Mouse (Mus musculus) liver, postnatal 0 days (tissue): ENCODE data around the gene Shroom3. TPM values are rescaled to one million over a fixed set of nuclear protein-coding genes. Genes with fewer than 3 reads are reported as not detected.

ENCODE experiments used
- ATAC-seq: fragments of 200-750 bp; cut with Nextera tagmentation; 2 replicates; pipeline ENCODE4 v1.8.0; 2017; ENCODE audit warnings: mild to moderate bottlenecking, moderate library complexity
- DNase-seq: peaks from one replicate; pipeline ENCODE4 v3.0.0-alpha.2; 2016
- H3K27ac ChIP-seq: fragments of 300-500 bp; sonication (generic); 2 replicates; pipeline ENCODE4 v1.5.1; 2014; ENCODE audit warnings: antibody characterized with exemption, moderate library complexity, mild to moderate bottlenecking, low read depth
- H3K27me3 ChIP-seq: fragments of 300-500 bp; sonication (generic); 2 replicates; pipeline ENCODE4 v1.6.1; 2014; ENCODE audit warnings: low read length, control low read depth, mixed read lengths; ENCODE audit not compliant: insufficient read depth
- H3K36me3 ChIP-seq: fragments of 300-500 bp; sonication (generic); replicated peaks from 2 replicates; pipeline ENCODE4 v1.6.1; 2014; ENCODE audit warnings: mild to moderate bottlenecking, control low read depth, low read length, moderate library complexity, mixed read lengths; ENCODE audit not compliant: insufficient read depth
- H3K4me1 ChIP-seq: fragments of 300-500 bp; sonication (generic); 2 replicates; pipeline ENCODE4 v1.6.1; 2014; ENCODE audit warnings: antibody characterized with exemption, mild to moderate bottlenecking, control low read depth; ENCODE audit not compliant: insufficient read depth
- H3K4me2 ChIP-seq: fragments of 300-500 bp; sonication (generic); 2 replicates; pipeline ENCODE4 v1.6.1; 2014; ENCODE audit warnings: low read depth, mild to moderate bottlenecking, low read length, moderate library complexity, mixed read lengths
- H3K4me3 ChIP-seq: fragments of 300-500 bp; sonication (generic); 2 replicates; pipeline ENCODE4 v1.5.1; 2014; ENCODE audit warnings: low read depth, low read length
- H3K9ac ChIP-seq: fragments of 300-500 bp; sonication (generic); replicated peaks from 2 replicates; pipeline ENCODE4 v1.6.1; 2014; ENCODE audit warnings: mild to moderate bottlenecking, moderate library complexity
- H3K9me3 ChIP-seq: fragments of 300-500 bp; sonication (generic); 2 replicates; pipeline ENCODE4 v1.6.1; 2016; ENCODE audit warnings: mild to moderate bottlenecking, control low read depth, low read length, mixed read lengths
- CTCF ChIP-seq: sonication (generic); IDR thresholded peaks from 2 replicates; pipeline ENCODE4 v1.5.1; 2016; ENCODE audit warnings: antibody characterized with exemption, low read depth
- EP300 ChIP-seq: IDR thresholded peaks from 2 replicates; pipeline ENCODE4 v1.6.1; 2016; ENCODE audit warnings: antibody characterized with exemption, low read depth, mild to moderate bottlenecking
- WGBS: fragments of 180-500 bp; shearing (Covaris S2); extraction: QIAGEN DNeasy Blood & Tissue Kit; methylation state at CpG from one replicate; pipeline ENCODE4 v1.1.7; 2014; ENCODE audit not compliant: insufficient replicate concordance; 5-methylcytosine and 5-hydroxymethylcytosine counted together
- polyA plus RNA-seq: library from polyadenylated mRNA; unstranded; fragments of >200 nt; fragmentation: Nextera tagmentation; extraction: Ambion mirVana; gene quantifications from 2 replicates; pipeline ENCODE4 v1.2.1, GENCODE M21; 2015

Gene Shroom3
- polyA plus RNA-seq, 1 experiment from 2014 or later: 0.96 TPM

DNA sequence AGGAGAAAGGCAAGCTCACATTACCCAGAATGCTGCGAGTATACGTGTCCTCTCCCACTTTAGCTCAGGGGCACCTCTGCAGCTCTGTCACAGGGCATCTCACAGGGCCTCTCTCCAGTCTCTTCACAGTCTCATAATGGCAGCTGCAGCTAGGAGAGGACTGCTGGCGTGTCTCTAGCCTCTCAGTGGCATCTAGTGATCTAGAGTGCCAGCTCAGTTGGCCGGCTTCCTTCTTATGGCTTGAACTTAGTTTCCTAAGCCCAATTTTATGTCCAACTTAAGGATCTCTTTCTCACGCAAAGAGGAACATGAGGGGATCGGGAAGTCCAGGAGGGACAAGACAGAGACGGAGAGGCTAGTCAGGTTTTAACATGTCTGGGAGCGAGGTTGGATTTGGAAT, 252.6 kb downstream of the Shroom3 start:
- no peak for TF ChIP-seq EP300
- no peak for TF ChIP-seq CTCF
- no peaks in the 10 kb centered on the region for H3K27me3 ChIP-seq
- no peak for DNase-seq
- H3K9ac ChIP-seq: no peak overlapping the region
- no peak overlapping the region for H3K4me3 ChIP-seq
- ATAC-seq: no peak
- no peak overlapping the region for H3K27ac ChIP-seq
- H3K4me2 ChIP-seq: no peak overlapping the region
- peaks cover 8% of the 10 kb centered on the region for H3K36me3 ChIP-seq
- H3K9me3 ChIP-seq: peaks cover 8% of the 10 kb centered on the region; the same call in 1 of the 2 replicates
- whole genome bisulfite sequencing: 82% methylated on average over 8 of the region's 8 CpGs
- H3K4me1 ChIP-seq: no peaks in the 10 kb centered on the region

- H3K36me3 ChIP-seq: peaks cover 26% of the 10 kb centered on the region
- no peak overlapping the region for H3K9ac ChIP-seq
- H3K9me3 ChIP-seq: peaks cover 26% of the 10 kb centered on the region
- no peaks in the 10 kb centered on the region for H3K27me3 ChIP-seq
- H3K27ac ChIP-seq: no peak overlapping the region
- TF ChIP-seq EP300: no peak
- no peak for ATAC-seq
- 61% methylated on average over 4 of the region's 4 CpGs for WGBS
- H3K4me2 ChIP-seq: no peak overlapping the region
- H3K4me3 ChIP-seq: no peak overlapping the region
- no peak for DNase-seq
- H3K4me1 ChIP-seq: no peaks in the 10 kb centered on the region
These were observed 254.5 kb downstream of the Shroom3 start for GRCm38 (mm10) chr5:92937701-92938100.

DNA sequence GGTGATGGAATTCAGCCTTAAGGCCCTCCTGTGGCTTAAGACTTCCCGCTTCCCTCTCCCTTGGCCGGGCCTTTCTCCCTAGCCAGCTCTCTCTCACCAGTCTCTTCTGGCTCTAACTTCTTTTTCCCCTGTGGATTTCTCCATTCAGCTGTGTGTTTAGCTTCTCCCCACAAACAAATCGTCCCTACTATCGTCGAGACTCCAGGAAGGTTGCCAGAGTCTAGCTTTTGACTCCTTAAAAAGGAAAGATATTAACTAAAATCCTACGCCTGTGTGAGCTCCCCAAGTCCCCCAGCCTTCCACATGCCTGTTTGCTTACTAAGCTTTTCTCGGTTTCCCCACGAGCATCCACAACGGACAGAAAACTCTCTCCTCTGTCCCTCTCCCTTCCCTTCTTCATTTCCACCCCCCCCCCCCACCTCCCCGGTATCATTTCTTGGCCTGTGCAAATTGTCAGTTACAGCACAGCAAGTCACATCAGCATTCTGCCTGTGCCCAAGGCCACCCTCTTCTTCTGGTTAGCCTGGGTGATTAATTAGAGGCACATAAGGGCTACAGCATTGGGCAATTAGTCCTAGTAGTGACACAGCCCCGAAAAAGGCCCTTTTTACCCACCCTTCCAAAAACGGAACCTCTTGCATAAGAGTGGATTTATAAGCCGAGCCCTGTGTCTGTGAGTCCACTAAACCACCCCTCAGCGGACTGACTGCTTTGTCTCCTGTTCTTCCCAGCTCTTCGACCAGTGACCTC, 256.2 kb downstream of the Shroom3 start:
- Histone ChIP-seq H3K4me2 (no peak overlapping the region), H3K9me3 (peaks cover 30% of the 10 kb centered on the region), H3K27me3 (no peaks in the 10 kb centered on the region), H3K4me1 (no peaks in the 10 kb centered on the region), H3K36me3 (peaks cover 30% of the 10 kb centered on the region), H3K27ac (no peak overlapping the region), H3K4me3 (no peak overlapping the region), H3K9ac (no peak overlapping the region)
- 77% methylated on average over 15 of the region's 15 CpGs for WGBS
- no peak for ATAC-seq
- no peak for TF ChIP-seq EP300
- no peak for DNase-seq

GRCm38 (mm10) chr5:92942166-92942565, 258.9 kb downstream of the Shroom3 start:
- ATAC-seq: no peak
- TF ChIP-seq CTCF: no peak
- TF ChIP-seq EP300: no peak
- Histone ChIP-seq H3K9ac (no peak overlapping the region), H3K36me3 (peaks cover 30% of the 10 kb centered on the region), H3K27me3 (no peaks in the 10 kb centered on the region), H3K4me2 (no peak overlapping the region), H3K27ac (no peak overlapping the region), H3K4me1 (no peaks in the 10 kb centered on the region), H3K4me3 (no peak overlapping the region), H3K9me3 (peaks cover 30% of the 10 kb centered on the region)
- DNase-seq: no peak
- 90% methylated on average over 57 of the region's 57 CpGs for WGBS

- H3K4me3 ChIP-seq: no peak overlapping the region
- TF ChIP-seq CTCF: no peak
- TF ChIP-seq EP300: no peak
- WGBS: 91% methylated on average over 40 of the region's 47 CpGs
- DNase-seq: no peak
- no peaks in the 10 kb centered on the region for H3K27me3 ChIP-seq
- no peak overlapping the region for H3K27ac ChIP-seq
- no peak overlapping the region for H3K9ac ChIP-seq
- ATAC-seq: no peak
- no peaks in the 10 kb centered on the region for H3K4me1 ChIP-seq
- peaks cover 30% of the 10 kb centered on the region for H3K9me3 ChIP-seq
- peaks cover 30% of the 10 kb centered on the region for H3K36me3 ChIP-seq
- no peak overlapping the region for H3K4me2 ChIP-seq
These were observed 259.3 kb downstream of the Shroom3 start for GRCm38 (mm10) chr5:92942577-92942976.

DNA sequence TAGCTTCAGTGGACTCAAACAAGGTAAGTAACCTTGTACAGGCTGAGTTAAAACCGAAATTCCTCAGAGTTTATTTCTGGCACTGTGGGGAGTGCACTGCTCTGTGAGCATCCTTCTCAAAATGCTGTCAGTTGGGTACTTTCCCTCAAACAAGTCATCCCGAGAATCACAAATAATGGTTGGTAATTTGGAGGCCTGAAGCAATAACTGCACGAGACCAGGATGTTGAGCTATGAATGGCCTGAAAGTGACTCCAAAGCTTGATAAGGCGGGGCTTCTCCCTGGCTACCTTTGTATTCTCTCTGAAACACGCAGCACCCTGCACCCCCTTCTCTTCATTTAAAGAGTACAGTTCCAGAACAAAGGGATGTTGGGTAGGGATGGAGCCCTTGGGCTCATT, 261.6 kb downstream of the Shroom3 start:
- TF ChIP-seq CTCF (no peak), EP300 (no peak)
- Histone ChIP-seq H3K27ac (no peak overlapping the region), H3K4me1 (no peaks in the 10 kb centered on the region), H3K36me3 (peaks cover 33% of the 10 kb centered on the region), H3K9ac (no peak overlapping the region), H3K4me3 (no peak overlapping the region), H3K27me3 (no peaks in the 10 kb centered on the region), H3K4me2 (no peak overlapping the region), H3K9me3 (peaks cover 30% of the 10 kb centered on the region)
- WGBS: 70% methylated on average over 5 of the region's 5 CpGs
- ATAC-seq: no peak
- no peak for DNase-seq
